Mouse (Mus musculus) neural tube, embryonic 14.5 days (tissue): ENCODE results near the gene Vav3. TPM values are rescaled to one million over a fixed set of nuclear protein-coding genes. Genes with fewer than 3 reads are reported as not detected.
"Not testable (repeated sequence)": the region's sequence is repeated elsewhere in the genome, so short reads cannot be mapped to it uniquely, and the experiment has no call there.

Experiments
- ATAC-seq: fragments of 200-750 bp; cut with Nextera tagmentation; 2 replicates; pipeline ENCODE4 v1.8.0; 2017; ENCODE audit warnings: low read depth, mild to moderate bottlenecking, moderate TSS enrichment, moderate library complexity
- H3K27ac ChIP-seq: fragments of 300-500 bp; sonication (generic); 2 replicates; pipeline ENCODE4 v1.5.1; 2014; ENCODE audit warnings: low read depth, mild to moderate bottlenecking, control low read depth, low read length, moderate library complexity, mixed read lengths
- H3K27me3 ChIP-seq: fragments of 300-500 bp; sonication (generic); 2 replicates; pipeline ENCODE4 v1.6.1; 2014; ENCODE audit warnings: low read length; ENCODE audit not compliant: control insufficient read depth, insufficient read depth
- H3K36me3 ChIP-seq: fragments of 300-500 bp; sonication (generic); 2 replicates; pipeline ENCODE4 v1.6.1; 2014; ENCODE audit warnings: low read length, mixed read lengths; ENCODE audit not compliant: control insufficient read depth, insufficient read depth
- H3K4me1 ChIP-seq: fragments of 300-500 bp; sonication (generic); 2 replicates; pipeline ENCODE4 v1.6.1; 2014; ENCODE audit warnings: low read length; ENCODE audit not compliant: control insufficient read depth, insufficient read depth
- H3K4me2 ChIP-seq: fragments of 300-500 bp; sonication (generic); 2 replicates; pipeline ENCODE4 v1.6.1; 2014; ENCODE audit warnings: mild to moderate bottlenecking, low read depth, low read length, control low read depth
- H3K4me3 ChIP-seq: fragments of 300-500 bp; sonication (generic); 2 replicates; pipeline ENCODE4 v1.5.1; 2014; ENCODE audit warnings: low read depth, low read length, control low read depth, mixed read lengths
- H3K9ac ChIP-seq: fragments of 300-500 bp; sonication (generic); replicated peaks from 2 replicates; pipeline ENCODE4 v1.6.1; 2014; ENCODE audit warnings: low read depth, mild to moderate bottlenecking, control low read depth, low read length, mixed read lengths
- H3K9me3 ChIP-seq: fragments of 300-500 bp; sonication (generic); 2 replicates; pipeline ENCODE4 v1.6.1; 2016; ENCODE audit warnings: low read length; ENCODE audit not compliant: control insufficient read depth
- WGBS: fragments of 180-500 bp; shearing (Covaris S2); extraction: QIAGEN DNeasy Blood & Tissue Kit; methylation state at CpG from one replicate; pipeline ENCODE4 v1.1.7; 2014; 5-methylcytosine and 5-hydroxymethylcytosine counted together
- polyA plus RNA-seq: library from polyadenylated mRNA; unstranded; fragments of >200 nt; fragmentation: Nextera tagmentation; extraction: Ambion mirVana; gene quantifications from 2 replicates; pipeline ENCODE4 v1.2.1, GENCODE M21; 2014

The Vav3 gene
- polyA plus RNA-seq, 1 experiment from 2014 or later = 13.3 TPM

DNA sequence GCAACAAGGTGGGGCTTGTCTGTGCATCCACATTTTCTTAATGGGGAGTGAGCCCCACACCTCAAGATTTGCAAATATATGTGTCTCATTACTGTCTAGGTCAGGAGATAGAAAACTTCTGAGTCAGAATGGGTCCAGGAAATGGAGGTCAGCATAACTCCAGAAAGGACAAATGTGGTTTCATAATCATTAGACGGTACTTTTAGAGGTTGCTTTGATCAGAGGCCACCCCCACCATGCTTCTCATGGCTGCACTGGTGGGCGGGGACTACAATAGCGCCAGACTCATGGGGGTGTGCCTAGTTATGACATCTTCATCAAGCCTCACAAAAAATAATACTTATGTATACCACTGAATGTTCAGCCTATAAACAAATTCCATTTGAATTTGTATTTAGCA, 103.6 kb downstream of the Vav3 start:
- no peak overlapping the region for H3K4me3 ChIP-seq
- H3K9me3 ChIP-seq = no peaks in the 10 kb centered on the region
- H3K9ac ChIP-seq = no peak overlapping the region
- H3K36me3 ChIP-seq = no peaks in the 10 kb centered on the region
- no peak for ATAC-seq
- WGBS = 88% methylated on average over 3 of the region's 3 CpGs
- H3K27ac ChIP-seq = no peak overlapping the region
- H3K4me1 ChIP-seq = no peaks in the 10 kb centered on the region
- H3K4me2 ChIP-seq = no peak overlapping the region
- H3K27me3 ChIP-seq = no peaks in the 10 kb centered on the region

DNA sequence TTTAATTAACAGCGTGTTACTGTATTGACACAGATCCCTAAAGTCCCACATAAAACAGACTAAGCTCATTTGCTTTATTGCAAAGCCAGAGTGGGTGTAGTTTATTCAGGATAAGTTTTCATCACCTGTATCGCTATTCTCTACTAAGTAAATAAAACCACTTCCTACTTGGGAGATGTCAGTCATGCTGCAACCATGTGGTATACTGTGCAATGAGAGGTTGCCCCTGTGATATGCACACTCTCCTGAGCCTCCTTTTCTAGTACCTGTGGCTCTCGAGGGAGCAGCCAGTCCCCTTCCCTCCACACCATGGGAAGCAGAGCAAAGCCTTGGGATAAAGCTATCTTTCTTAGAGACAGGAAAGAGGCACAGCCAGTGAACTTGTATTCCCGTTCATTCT, 106.5 kb downstream of the Vav3 start:
- Histone ChIP-seq H3K9me3 (no peaks in the 10 kb centered on the region), H3K4me1 (no peaks in the 10 kb centered on the region), H3K36me3 (no peaks in the 10 kb centered on the region), H3K4me3 (no peak overlapping the region), H3K9ac (no peak overlapping the region), H3K4me2 (no peak overlapping the region), H3K27ac (no peak overlapping the region), H3K27me3 (no peaks in the 10 kb centered on the region)
- 70% methylated on average over 4 of the region's 4 CpGs for WGBS
- ATAC-seq = no peak

- not testable (repeated sequence) for H3K27me3 ChIP-seq, H3K9me3 ChIP-seq, H3K4me2 ChIP-seq, H3K4me1 ChIP-seq, H3K9ac ChIP-seq, ATAC-seq, H3K4me3 ChIP-seq, H3K36me3 ChIP-seq, H3K27ac ChIP-seq
- 76% methylated on average over 5 of the region's 5 CpGs for WGBS
Measured at GRCm38 (mm10) chr3:109448249-109448648, 107.8 kb downstream of the Vav3 start.

GRCm38 (mm10) chr3:109451966-109452365, 111.5 kb downstream of the Vav3 start:
- Histone ChIP-seq H3K27ac (no peak overlapping the region), H3K27me3 (no peaks in the 10 kb centered on the region), H3K9me3 (no peaks in the 10 kb centered on the region), H3K36me3 (no peaks in the 10 kb centered on the region), H3K4me3 (no peak overlapping the region), H3K4me1 (no peaks in the 10 kb centered on the region), H3K9ac (no peak overlapping the region), H3K4me2 (no peak overlapping the region)
- 76% methylated on average over 2 of the region's 2 CpGs for WGBS
- no peak for ATAC-seq

DNA sequence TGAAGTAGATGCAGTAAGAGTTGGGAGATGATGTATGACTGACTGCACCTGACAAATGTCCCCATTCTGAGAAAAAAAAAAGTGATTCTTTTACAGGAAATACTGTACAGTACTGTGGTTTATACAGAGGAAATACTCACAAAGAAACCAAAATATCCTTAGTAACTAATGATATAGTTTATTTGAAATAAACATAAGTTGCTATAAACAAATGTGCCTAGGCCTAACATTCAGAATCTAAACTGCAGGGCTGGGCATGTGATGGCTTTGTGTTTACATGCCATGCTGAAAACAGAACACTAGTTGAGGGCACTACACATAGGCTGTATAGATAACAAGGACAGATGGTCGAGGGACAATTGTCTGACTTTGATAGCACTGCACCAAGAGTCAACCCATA, 114.2 kb downstream of the Vav3 start:
- H3K4me2 ChIP-seq = no peak overlapping the region
- no peaks in the 10 kb centered on the region for H3K36me3 ChIP-seq
- H3K27me3 ChIP-seq = no peaks in the 10 kb centered on the region
- ATAC-seq = no peak
- WGBS = 40% methylated on average over 1 of the region's 1 CpGs
- no peak overlapping the region for H3K27ac ChIP-seq
- no peak overlapping the region for H3K9ac ChIP-seq
- no peak overlapping the region for H3K4me3 ChIP-seq
- no peaks in the 10 kb centered on the region for H3K9me3 ChIP-seq
- H3K4me1 ChIP-seq = no peaks in the 10 kb centered on the region

DNA sequence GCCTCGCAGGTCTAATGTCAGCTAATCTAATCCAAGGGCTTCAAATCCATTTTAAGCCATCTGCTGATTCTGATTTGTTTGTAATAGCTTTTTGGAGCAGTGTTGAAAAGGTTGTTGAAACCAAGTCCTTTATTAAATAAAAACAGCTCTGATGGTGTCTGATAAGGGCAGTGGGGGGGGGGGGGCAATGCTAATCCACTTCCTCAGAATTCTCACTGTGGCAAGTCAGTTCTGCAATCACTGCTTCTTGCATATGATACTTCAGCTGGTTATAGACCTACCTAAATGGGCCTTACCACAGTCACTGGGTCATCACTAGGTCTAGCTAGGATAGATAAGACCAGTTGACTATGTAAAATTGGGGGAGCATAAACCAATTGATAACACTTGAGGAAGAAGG, 115.9 kb downstream of the Vav3 start:
- Histone ChIP-seq H3K4me3 (no peak overlapping the region), H3K36me3 (no peaks in the 10 kb centered on the region), H3K4me2 (no peak overlapping the region), H3K9ac (no peak overlapping the region), H3K4me1 (no peaks in the 10 kb centered on the region), H3K9me3 (no peaks in the 10 kb centered on the region), H3K27ac (no peak overlapping the region), H3K27me3 (no peaks in the 10 kb centered on the region)
- WGBS = 94% methylated on average over 1 of the region's 1 CpGs
- no peak for ATAC-seq

- Histone ChIP-seq H3K4me2 (no peak overlapping the region), H3K9me3 (no peaks in the 10 kb centered on the region), H3K9ac (no peak overlapping the region), H3K4me1 (no peaks in the 10 kb centered on the region), H3K27me3 (no peaks in the 10 kb centered on the region), H3K4me3 (no peak overlapping the region), H3K27ac (no peak overlapping the region), H3K36me3 (no peaks in the 10 kb centered on the region)
- WGBS = 74% methylated on average over 6 of the region's 6 CpGs
- no peak for ATAC-seq
Measured at GRCm38 (mm10) chr3:109463684-109464083, 123.2 kb downstream of the Vav3 start.

DNA sequence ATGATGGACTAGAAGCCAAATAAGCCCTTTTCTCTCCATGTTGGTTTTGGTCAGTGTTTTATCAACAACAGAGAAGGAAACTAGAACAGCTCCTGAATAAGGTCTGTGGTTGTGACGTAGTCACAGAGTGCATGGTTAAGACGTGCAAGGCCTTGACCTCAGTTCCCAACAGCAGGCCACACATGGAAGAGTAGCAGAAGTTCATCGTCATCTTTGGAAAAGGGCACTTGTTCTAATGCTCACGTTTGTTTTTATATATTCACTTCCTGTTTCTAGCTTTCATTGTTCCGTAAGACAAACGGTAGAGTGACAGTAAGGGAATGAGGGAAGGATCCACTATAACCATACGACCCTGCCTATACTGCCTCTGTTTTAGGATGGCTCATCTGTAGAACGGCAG, 124.1 kb downstream of the Vav3 start:
- ATAC-seq = no peak
- Histone ChIP-seq H3K27ac (no peak overlapping the region), H3K27me3 (no peaks in the 10 kb centered on the region)

GRCm38 (mm10) chr3:109466541-109466940, 126.1 kb downstream of the Vav3 start:
- Histone ChIP-seq H3K27me3 (no peaks in the 10 kb centered on the region), H3K4me1 (no peaks in the 10 kb centered on the region), H3K4me2 (no peak overlapping the region), H3K27ac (no peak overlapping the region), H3K36me3 (no peaks in the 10 kb centered on the region), H3K9ac (no peak overlapping the region), H3K4me3 (no peak overlapping the region), H3K9me3 (no peaks in the 10 kb centered on the region)
- no peak for ATAC-seq

More for the DNA sequence above, 124.1 kb downstream of the Vav3 start:
- H3K36me3 ChIP-seq = no peaks in the 10 kb centered on the region
- H3K9ac ChIP-seq = no peak overlapping the region
- H3K4me1 ChIP-seq = no peaks in the 10 kb centered on the region
- H3K4me2 ChIP-seq = no peak overlapping the region
- no peaks in the 10 kb centered on the region for H3K9me3 ChIP-seq
- WGBS = 84% methylated on average over 8 of the region's 8 CpGs
- no peak overlapping the region for H3K4me3 ChIP-seq

DNA sequence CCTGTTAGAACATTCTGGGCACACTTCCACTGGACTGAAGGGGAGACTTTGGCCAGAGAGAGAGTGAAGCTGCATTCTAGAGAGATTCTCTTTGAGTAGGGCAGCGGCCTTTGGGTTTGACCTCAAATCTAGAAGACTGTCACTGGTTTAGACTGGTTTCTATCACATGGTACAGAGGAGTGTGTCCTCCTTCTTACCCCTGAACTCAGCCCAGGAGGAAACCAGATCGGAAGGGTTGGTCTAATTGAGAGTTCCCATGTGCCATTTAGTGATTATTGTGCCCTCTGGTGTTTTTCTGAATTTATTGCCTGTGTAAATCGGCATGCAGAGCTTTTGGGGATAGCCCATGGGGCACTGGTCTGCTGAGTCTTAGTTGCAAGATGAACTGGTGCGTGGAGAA, 126.8 kb downstream of the Vav3 start:
- 52% methylated on average over 4 of the region's 4 CpGs for WGBS
- H3K9me3 ChIP-seq = no peaks in the 10 kb centered on the region
- H3K27ac ChIP-seq = no peak overlapping the region
- ATAC-seq = no peak
- no peak overlapping the region for H3K4me3 ChIP-seq
- no peaks in the 10 kb centered on the region for H3K4me1 ChIP-seq
- H3K4me2 ChIP-seq = no peak overlapping the region
- no peak overlapping the region for H3K9ac ChIP-seq
- no peaks in the 10 kb centered on the region for H3K27me3 ChIP-seq
- H3K36me3 ChIP-seq = no peaks in the 10 kb centered on the region
